Mouse (Mus musculus) gastrocnemius, postnatal 36 days (tissue): Measurements from ENCODE around the gene Gfpt1. TPM values are rescaled to one million over a fixed set of nuclear protein-coding genes. Genes with fewer than 3 reads are reported as not detected.
"Not testable (repeated sequence)": the region's sequence is repeated elsewhere in the genome, so short reads cannot be mapped to it uniquely, and the experiment has no call there.

Source experiments
- DNase-seq, 2 experiments: peaks; one replicate each; pipeline ENCODE4 v3.0.0; 2022
- intact Hi-C: fragments of 180-260 bp; cut with DNase I; formaldehyde crosslinking; loops from one replicate; pipeline ENCODE4 v1.15.1; 2025
- long read RNA-seq, 2 experiments: library from polyadenylated mRNA; stranded (forward); transcript quantifications; one replicate each; pipeline ENCODE4 v2.0.0; 2021
- total RNA-seq, 2 experiments: library from RNA; stranded (reverse); gene quantifications; 2 replicates each; pipeline ENCODE4 v1.2.3; 2021

The Gfpt1 gene
- total RNA-seq, result 10 to 100 TPM; 23.7 to 27.7 TPM
- long read RNA-seq, experiment 1, full-length matches to known transcripts, result 6 of 11 reads
- long read RNA-seq, experiment 1, partial matches to known transcripts, result 0 of 11 reads
- long read RNA-seq, experiment 1, other reads (novel, unspliced or antisense), result 5 of 11 reads
- long read RNA-seq, experiment 2, partial matches to known transcripts, result 2 of 9 reads
- long read RNA-seq, experiment 2, other reads (novel, unspliced or antisense), result 5 of 9 reads

- DNase-seq, result peak; percentile 89 to 95
- intact Hi-C loops, result no loop called here
These were observed at the start of gene Gfpt1 for GRCm38 (mm10) chr6:87042337-87043130. Gene Gfpt1 (plus strand): TSS chr6:87042846.

- intact Hi-C loops, result no loop called here
- DNase-seq, result no peak
These were observed 48.4 kb upstream of the Gfpt1 start for GRCm38 (mm10) chr6:86994254-86994653.

- no peak for DNase-seq
These were observed 45.9 kb upstream of the Gfpt1 start for GRCm38 (mm10) chr6:86996629-86997307.

GRCm38 (mm10) chr6:86997360-86997759 lies 45.3 kb upstream of the Gfpt1 start:
- intact Hi-C loops, result loop anchor here (5.0 kb wide), 1 partner anchor 185 kb away; no protein-coding TSS in a partner anchor
- DNase-seq, result no peak

More at GRCm38 (mm10) chr6:86996629-86997307, 45.9 kb upstream of the Gfpt1 start:
- intact Hi-C loops, result loop anchor here (5.0 kb wide), 1 partner anchor 184 kb away; no protein-coding TSS in a partner anchor

GRCm38 (mm10) chr6:87001995-87002394 lies 40.7 kb upstream of the Gfpt1 start:
- intact Hi-C loops, result no loop called here
- DNase-seq, result no peak

- peak; percentile 69 to 82 for DNase-seq
- intact Hi-C loops, result no loop called here
These were observed 40.1 kb upstream of the Gfpt1 start for GRCm38 (mm10) chr6:87002521-87003055.

GRCm38 (mm10) chr6:87004099-87004498 lies 38.5 kb upstream of the Gfpt1 start:
- intact Hi-C loops, result no loop called here
- DNase-seq, result no peak

- no peak for DNase-seq
- intact Hi-C loops, result no loop called here
These were observed 37.1 kb upstream of the Gfpt1 start for GRCm38 (mm10) chr6:87005577-87005976.

GRCm38 (mm10) chr6:87008887-87009286 lies 33.8 kb upstream of the Gfpt1 start, which contains the start of gene Nfu1:
Gene Nfu1 (plus strand): TSS chr6:87009236.
- no peak for DNase-seq
- intact Hi-C loops, result no loop called here

- DNase-seq, result peak; percentile 90 to 94
- intact Hi-C loops, result no loop called here
These were observed 32.8 kb upstream of the Gfpt1 start for GRCm38 (mm10) chr6:87009692-87010328.

GRCm38 (mm10) chr6:87016916-87017315 lies 25.7 kb upstream of the Gfpt1 start:
- DNase-seq, result no peak
- intact Hi-C loops, result no loop called here

- no peak for DNase-seq
- intact Hi-C loops, result no loop called here
These were observed 23.8 kb upstream of the Gfpt1 start for GRCm38 (mm10) chr6:87018874-87019273.

- no peak for DNase-seq
- intact Hi-C loops, result no loop called here
These were observed 20.9 kb upstream of the Gfpt1 start for GRCm38 (mm10) chr6:87021791-87022190.

GRCm38 (mm10) chr6:87026980-87027379 lies 15.7 kb upstream of the Gfpt1 start:
- DNase-seq, result no peak
- intact Hi-C loops, result no loop called here

GRCm38 (mm10) chr6:87028881-87029280 lies 13.8 kb upstream of the Gfpt1 start:
- intact Hi-C loops, result loop anchor here (1.0 kb wide), 1 partner anchor 19 kb away; no protein-coding TSS in a partner anchor
- DNase-seq, result no peak

GRCm38 (mm10) chr6:87031310-87031709 lies 11.3 kb upstream of the Gfpt1 start:
- DNase-seq, intact Hi-C loops: not testable (repeated sequence)

GRCm38 (mm10) chr6:87032401-87032800 lies 10.2 kb upstream of the Gfpt1 start:
- intact Hi-C loops, result no loop called here
- DNase-seq, result no peak

GRCm38 (mm10) chr6:87034395-87034794 lies 8.3 kb upstream of the Gfpt1 start:
- intact Hi-C loops, result no loop called here

GRCm38 (mm10) chr6:87037826-87038620 lies 4.6 kb upstream of the Gfpt1 start:
- intact Hi-C loops, result no loop called here
- no peak for DNase-seq

More at GRCm38 (mm10) chr6:87034395-87034794, 8.3 kb upstream of the Gfpt1 start:
- no peak for DNase-seq
